Mouse (Mus musculus): ENCODE measurements around the gene Acsl6. TPM values are rescaled to one million over a fixed set of nuclear protein-coding genes. Genes with fewer than 3 reads are reported as not detected.
"Not testable (repeated sequence)": the region's sequence is repeated elsewhere in the genome, so short reads cannot be mapped to it uniquely, and the experiment has no call there.

Acsl6 gene
- total RNA-seq (2015; ENCODE audit: low replicate concordance) (0.42 and 2.2 TPM in 2 replicates), total RNA-seq (2017; ENCODE audit: low replicate concordance) (0.77 TPM in 1 of 2 replicates, not detected in the other)

DNA sequence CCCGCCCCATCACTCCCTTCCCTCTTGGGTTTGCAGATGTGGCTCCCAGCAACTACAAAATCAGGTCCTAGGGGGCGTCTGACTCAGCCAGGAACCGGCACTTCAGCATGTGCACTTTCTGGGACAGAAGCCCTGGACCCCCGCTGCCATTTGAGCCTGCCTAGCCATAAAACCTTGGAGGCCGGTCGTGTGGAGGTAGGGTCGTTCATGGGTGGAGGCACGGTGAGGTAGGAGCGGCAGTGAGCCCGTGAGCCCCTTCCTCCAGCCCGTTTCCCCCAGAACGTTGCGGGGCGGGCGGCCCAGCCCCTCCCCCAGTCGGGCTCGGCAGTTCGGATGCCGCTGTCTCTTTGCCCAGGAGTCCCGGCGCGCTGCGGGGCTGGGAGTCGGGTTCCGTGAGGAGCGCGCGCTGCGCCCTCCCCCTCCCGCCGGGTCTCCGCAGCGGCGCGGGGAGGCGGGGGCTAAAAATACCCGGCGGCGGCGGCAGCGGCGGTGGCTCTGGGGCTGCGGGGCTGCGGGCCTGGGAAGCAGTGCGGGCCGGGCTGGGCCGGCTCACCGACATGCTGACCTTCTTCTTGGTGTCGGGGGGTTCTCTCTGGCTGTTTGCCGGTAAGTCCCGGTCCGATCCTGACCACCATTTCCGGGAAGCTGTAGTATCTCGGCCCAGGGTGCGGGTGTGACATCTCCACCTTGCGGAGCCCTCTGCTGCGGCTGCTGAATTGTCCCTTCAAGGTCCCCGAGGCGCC lies at the start of gene Acsl6:
Gene Acsl6 (plus strand): TSS at position 71 of the 743 bp plus-strand sequence.
- ATAC-seq (replicated peaks; ENCODE audit: low FRiP score, poor library complexity, severe bottlenecking): no peak

DNA sequence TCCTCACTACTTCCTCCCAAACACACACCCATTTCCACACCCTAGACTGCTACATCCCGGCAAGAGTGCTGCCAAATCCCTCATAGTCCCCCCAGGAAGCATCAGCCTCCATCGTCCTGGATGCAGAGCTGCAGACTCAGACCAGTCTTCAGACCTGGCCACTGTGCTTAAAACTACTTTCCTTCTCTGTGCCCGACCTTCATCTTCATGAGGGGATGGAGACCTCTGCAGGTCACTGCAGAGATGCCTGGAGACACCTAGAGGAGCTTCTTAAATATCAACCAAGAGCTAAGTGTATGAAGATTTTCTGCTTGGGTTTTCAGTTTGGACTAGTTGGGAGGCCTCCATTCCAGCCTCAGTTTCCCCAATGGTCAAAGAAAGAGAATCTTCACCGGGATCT lies 49.5 kb upstream of the Acsl6 start:
- ATAC-seq (replicated peaks; ENCODE audit: low FRiP score, poor library complexity, severe bottlenecking): no peak

DNA sequence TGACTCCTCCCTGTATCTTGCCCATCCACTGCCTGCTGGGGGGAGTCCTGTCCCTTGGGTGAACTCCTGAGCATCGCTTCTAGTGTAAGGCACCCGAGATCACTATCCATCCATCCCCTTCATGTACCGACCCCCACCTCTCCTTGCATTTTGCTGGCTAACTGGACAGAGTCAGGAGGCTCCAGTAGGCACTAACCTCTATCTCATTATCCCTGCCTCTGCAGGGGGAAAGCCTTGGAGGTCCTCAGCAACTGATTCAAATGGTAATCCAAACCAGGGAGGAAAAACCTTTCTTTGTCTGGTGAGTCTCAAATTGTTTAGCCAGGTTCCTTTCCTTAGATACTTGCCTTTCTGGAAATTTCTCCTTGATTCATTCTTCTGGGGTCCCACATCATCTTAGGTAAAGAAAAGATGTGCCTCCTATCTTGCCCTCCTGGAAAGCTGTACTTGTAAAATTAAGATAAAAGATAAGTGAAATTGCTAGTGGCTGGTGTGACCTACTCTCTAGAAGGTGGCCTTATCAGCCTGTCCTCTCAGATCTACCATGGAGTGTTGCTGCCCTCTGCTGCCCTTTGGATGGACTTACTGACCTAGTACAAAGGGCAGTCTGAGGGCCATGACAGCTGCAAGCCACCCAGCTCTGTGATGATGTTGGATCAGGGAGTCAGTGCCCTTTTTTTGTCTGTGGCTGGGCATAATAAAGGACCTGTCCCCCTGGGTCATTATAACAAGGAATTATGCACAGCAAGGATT lies 46.8 kb upstream of the Acsl6 start:
- ATAC-seq (replicated peaks; ENCODE audit: low FRiP score, poor library complexity, severe bottlenecking): no peak

DNA sequence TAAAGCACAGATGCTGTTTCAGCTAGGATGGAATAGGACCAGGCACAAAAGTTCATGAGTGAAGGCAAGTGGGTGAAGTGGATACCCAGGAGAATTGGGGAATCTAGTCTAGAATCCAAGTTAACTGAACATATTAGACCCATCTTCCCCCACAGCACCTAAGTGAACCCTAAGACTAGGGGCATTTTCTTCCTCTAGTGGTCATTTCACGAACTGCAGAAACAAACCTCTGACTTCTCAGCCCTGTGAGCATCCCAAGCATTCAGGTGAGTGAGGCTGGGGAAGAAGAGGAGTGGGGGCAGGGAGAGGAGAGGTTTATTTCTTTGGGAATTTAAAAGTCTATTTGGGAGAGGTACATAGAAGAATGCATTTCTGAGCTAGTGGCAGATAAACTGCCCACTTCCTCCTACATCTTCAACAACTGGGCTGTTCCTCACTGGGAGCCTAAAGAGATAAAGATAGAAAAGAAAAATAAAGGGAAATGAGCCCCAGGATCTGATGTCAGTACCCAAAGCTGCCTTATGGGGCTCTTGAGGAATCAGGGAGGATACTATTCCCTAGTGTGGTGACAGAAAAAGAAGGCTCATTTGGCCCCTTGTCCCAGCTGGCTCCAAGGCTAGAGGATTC lies 40.1 kb upstream of the Acsl6 start:
- ATAC-seq (replicated peaks; ENCODE audit: low FRiP score, poor library complexity, severe bottlenecking): no peak

DNA sequence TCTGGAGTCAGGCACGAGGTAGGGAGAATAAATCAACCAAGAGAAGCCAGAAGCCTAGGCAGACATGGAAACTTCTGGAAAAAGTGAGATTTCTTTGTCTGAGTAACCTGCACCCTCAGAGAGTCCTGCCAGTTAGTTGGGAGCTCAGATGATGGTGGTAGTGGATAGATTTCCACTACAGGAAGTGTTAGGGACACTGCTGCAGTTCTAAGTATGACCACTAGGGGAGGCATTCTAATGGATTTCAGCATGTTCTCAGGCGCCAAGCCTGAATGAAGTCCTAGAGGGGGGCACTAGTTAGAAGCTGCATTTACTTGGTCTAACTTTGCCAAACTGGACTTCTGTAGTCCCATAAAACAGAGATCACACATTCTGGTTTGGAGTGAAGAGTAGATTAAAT lies 39.1 kb upstream of the Acsl6 start:
- ATAC-seq (replicated peaks; ENCODE audit: low FRiP score, poor library complexity, severe bottlenecking): peak; percentile 49; the same call in 1 of the 2 replicates

DNA sequence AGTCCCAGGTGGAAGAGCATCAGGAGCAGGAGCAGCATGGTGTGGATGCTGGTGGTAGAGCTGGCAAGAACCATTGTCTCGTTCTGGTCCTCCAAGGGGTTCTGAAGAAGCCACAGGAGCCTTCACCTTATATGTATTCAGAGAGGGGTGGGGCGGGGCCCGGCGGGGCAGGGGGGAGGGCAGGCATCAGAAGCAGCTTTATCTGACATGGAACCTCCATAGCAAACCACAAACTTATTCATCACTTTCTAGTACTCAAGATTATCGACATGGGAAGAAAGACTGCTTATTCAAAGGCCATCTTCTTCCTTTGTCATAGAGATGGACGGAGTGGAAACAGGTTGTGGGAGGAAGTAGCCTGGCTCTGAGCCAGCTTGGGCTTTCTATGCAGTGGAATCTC lies 36.4 kb upstream of the Acsl6 start, which contains the start of gene Il3:
Gene Il3 (minus strand): TSS at position 101 of the 400 bp plus-strand sequence.
- no peak for ATAC-seq (replicated peaks; ENCODE audit: low FRiP score, poor library complexity, severe bottlenecking)

DNA sequence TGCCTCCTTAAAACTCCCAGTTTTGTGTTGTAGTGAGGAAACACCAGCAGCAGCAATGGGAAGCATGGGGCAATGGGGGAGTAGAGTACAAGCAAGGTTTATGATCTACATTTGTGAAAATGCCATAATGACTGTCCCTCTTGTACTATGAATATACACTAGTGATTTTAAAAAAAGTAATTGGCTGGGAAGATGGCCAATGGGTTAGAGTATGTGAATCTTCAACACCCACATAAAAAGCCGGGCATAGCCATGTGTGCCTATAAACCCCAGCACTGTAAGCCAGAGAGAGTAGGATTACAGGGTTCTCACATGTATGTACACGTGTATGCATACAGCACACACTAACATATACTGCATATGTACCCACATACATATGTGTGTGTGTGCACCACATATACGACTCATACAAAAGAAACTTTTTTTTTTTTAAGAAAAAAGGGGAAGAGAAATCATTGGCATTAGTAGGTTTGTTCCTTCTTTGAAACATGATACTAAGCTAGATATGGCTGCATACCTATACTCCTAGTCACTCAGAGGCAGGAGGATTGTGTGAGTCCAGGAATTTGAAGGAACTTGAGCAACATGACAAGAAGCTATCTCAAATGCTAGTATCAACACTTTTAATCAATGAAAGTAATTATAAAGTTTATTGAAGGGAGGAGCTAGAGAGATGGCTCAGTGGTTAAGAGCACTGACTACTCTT lies 34.3 kb upstream of the Acsl6 start:
- no peak for ATAC-seq (replicated peaks; ENCODE audit: low FRiP score, poor library complexity, severe bottlenecking)

DNA sequence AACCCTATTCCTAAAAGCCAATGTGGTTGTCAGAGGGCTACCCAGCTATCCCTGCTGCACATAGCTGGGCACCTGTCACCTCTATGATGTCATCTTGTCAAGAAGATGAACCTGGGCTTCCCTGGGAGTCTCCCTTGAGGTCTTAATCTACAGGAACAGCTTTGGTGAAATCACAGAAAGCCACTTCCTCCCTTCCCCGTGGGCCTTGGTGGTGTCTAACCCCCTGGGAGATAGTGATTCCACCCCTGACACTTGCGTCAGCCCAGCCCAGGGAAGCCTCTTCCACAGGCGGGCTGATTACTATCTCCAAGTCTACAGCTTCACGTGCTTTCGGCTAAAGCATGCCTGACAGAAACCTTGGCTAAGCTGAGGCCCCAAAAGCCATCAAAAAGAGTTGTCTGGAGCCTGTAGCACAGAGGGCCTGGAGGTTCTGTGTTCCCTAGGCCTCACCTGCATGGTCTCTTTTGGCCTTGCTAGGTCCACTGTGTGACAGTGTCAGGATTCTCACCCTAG lies 32.1 kb upstream of the Acsl6 start:
- no peak for ATAC-seq (replicated peaks; ENCODE audit: low FRiP score, poor library complexity, severe bottlenecking)

DNA sequence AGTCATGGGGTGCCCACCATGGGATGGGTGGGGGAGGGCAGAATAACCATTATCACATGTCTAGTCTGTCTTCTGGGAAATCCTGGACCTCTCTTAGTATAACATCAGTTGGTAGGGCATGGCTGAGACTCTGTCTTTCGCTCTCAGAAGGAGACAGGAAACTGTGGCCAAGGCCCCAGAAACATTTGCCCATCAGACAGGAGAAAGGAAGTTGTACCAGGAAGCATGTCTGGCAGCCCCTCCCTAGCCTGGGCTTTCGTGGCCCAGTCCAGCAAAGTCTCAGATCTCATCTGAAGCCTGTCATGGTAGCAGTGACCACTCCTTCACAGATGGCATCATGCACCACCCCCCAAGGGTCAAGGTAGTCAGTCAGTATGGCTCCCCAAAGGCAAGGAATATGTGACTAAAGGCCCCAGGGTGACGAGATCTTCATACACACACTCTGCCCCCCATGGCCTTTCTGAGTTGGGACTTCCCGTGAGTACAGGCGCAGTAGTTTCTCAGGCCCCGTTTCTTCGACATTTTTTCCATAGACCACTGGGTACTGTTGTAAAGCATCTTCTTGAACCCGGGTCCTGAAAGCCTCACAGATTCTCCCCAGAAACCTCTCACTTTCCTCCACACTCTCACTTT lies 15.7 kb upstream of the Acsl6 start:
- no peak for ATAC-seq (replicated peaks; ENCODE audit: low FRiP score, poor library complexity, severe bottlenecking)

DNA sequence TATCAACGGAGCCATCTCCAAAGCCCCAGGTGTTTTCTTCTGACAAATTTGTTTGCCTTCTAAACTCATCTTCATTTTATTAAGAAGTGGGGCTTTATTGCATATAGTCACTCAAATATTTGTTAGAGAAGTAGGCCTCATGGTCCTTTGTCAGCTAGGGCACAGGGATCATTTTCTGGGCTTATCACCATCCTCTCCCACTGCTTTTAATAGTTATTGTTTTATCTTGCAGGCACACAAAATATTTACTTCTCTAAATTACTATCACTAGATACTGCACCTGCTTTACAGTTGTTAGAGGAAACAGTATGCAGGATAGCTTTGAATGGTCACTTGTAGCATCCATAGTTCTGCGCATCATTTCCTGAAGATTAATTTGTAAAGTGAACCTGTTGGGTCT lies 11.4 kb upstream of the Acsl6 start:
- ATAC-seq (replicated peaks; ENCODE audit: low FRiP score, poor library complexity, severe bottlenecking): no peak

DNA sequence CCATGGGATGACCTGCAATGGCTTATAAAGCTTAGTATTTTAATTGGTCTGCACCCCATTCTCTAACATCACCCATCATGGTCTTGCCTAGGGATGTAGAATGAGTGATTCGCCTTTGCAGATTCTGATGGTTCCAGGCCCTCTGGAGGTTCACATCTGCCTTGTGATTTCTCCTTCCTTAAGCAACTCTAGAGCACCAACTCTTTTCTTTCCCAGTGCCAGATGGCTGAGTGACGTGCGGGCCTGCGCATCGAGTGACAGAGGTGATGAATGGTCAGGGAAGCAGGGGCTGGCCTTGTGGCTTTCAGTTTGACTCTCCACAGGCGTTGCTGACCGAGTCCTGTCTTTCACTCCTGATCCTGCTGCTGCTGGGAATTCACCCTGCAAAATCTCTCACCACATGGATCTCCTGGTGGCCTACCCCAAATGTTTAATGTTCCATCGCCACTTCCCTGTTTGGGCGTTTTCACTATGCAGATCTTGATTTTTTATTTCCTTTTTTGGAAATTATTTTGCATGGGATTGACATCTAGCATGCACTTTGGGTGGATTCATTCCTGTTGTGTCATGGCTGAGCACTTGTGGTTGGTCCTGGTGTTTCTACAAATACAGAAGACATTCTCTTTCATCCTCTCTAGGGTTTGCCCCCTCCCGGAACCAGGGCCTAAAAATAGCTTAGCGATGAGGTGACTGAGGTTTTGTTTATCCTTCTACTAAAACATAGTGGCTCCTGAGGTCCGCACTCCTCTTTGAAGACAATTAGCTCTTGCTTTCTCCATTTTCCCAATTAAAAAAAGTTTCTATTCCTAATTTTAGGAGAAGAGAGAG lies 9.4 kb upstream of the Acsl6 start:
- no peak for ATAC-seq (replicated peaks; ENCODE audit: low FRiP score, poor library complexity, severe bottlenecking)

DNA sequence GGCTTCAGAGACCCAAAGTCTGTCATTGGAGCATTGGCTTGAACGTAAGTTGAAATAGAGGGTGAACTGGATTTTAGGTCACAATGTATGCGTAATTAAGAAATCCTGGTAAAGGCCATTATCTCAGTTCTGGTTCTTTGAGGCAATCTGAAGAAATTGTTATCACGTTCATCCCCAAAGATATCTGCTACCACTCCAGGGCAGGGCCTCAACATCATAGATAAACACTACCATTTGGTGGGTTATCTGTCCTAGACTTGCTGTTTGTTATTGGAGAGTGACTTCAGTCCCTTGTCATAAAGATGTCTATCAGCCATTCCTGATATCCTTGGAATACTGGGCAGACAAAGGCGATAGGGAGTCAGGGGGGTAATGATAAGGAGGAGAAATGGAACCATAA lies 7.6 kb upstream of the Acsl6 start:
- ATAC-seq (replicated peaks; ENCODE audit: low FRiP score, poor library complexity, severe bottlenecking): no peak

DNA sequence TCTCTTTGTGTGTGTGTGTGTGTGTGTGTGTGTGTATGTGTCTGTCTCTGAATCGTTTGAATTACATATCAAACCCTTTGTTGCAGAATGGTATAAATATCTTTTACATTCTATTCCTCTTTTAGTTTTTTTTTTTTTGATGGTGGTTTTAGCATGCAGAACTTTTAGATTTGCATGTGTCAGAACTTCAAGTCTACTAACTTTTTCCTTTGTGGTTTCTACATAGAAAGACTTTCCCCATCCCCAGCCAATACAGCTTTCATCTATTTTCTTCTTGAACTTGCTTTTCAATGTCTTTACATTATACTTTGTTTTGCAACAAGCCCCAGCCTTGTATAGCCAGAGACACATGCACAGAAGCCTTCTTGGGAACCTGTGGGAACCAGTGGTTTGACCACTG lies 6.9 kb upstream of the Acsl6 start:
- no peak for ATAC-seq (replicated peaks; ENCODE audit: low FRiP score, poor library complexity, severe bottlenecking)

DNA sequence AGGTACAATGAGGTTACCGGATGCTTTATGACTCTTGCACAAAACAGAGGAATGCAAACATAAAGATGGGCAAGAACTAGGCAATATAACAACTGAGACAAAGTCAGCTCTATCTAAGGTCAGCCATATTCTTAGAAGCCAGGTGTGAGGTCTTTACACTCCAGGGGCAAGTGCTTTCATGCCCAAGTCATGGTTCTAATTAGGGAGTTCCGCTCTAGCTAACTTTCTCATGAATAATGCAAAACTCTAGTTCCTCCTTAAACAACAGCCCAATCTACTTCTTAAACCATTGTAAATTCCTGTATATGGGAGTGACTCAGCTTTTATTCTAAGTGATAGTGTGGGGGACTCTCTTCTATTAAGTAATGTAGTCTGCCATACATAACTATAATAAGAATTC lies 6.1 kb upstream of the Acsl6 start:
- not testable (repeated sequence) for ATAC-seq (replicated peaks; ENCODE audit: low FRiP score, poor library complexity, severe bottlenecking)

DNA sequence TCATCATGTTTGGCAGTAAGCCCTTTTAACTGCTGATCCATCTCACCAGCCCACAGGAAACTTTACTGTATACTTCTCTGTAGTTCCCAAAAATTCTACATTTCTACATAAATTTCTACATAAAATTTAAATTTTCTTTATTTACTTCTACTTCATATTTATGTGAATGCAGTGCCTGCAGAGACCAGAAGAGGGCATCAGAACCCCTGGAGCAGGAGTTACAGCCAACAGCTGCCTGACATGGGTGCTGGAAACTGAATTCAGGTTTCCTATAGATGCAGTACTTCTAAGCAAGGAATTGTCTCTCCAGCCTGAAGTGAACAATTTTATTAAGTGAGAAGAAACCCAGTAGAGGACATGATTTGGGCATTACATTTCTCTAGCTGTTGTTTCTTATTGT lies 4.8 kb upstream of the Acsl6 start:
- ATAC-seq (replicated peaks; ENCODE audit: low FRiP score, poor library complexity, severe bottlenecking): no peak

DNA sequence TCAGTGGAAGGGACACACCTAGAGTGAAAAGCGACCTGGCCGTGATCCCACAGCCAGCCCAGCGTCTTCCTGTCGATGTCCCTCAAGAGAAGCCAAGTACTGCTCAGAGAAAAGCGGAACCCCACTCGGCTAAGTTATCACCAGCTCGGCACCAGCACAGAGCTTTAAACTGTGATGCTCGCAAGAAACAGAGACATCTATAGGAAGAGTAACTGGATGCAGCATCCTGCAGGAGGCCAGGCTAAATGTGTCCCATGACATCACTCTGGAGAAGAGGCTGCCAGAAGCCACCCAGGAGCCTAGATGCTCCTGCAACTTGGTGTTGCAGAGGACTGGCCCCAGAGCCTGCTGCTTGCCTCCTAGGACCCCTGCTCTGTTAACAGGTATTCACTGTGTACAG lies 1.6 kb upstream of the Acsl6 start:
- ATAC-seq (replicated peaks; ENCODE audit: low FRiP score, poor library complexity, severe bottlenecking): no peak

DNA sequence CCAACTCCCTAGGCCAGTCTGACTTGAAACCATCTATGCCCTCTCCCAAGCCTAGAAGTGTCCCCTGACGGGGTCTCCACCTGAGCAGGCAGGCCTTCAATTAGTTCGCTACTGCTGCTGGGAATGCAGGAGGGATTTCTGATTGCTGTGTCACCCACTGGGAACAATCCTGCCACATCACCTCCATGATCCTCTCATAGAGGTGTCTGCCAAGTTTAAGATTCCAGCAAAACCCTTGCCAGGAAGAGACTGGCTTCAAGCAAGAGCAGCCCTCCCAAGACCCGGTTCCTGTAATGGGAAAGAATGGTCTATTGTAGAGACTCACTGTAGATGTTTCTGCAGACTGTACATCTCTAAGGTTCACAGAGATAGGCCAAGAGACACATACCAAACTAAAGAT lies 992 bp upstream of the Acsl6 start:
- no peak for ATAC-seq (replicated peaks; ENCODE audit: low FRiP score, poor library complexity, severe bottlenecking)

DNA sequence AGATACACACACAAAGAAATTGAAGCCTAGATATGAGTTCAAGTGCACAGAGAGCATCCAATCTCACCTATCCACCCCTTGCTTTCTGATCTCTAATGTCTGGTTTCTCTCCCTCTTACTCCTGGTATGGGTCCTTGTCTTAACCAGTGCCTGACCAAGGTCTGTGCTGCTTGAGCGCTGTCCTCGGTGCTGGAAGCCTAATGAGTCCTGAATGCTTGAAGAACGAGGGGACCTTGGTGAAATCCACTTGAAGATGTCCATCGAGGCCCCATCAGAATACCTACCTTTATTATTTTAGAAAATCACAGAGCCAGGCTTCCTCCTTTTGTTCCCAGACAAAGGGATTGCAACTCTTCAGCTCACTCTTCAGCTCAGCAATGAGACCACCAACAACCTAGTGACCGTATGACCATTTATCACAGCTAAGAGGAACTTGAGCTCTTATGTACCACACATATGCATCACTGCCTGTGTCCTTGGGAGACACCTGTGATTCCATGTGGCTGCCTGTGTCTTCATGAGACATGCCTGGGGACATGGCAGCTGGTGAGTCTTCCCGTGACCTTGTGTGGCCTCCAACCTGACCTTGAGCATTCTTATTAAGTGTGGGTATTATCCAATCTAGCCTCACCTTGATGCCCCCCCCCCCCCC lies 396 bp upstream of the Acsl6 start:
- no peak for ATAC-seq (replicated peaks; ENCODE audit: low FRiP score, poor library complexity, severe bottlenecking)

Data from erythroid progenitor cell, adult 5-6 weeks (primary cell).